Mouse (Mus musculus) MEL (cell line): ENCODE measurements around the gene Mbtd1. TPM values are rescaled to one million over a fixed set of nuclear protein-coding genes. Genes with fewer than 3 reads are reported as not detected.
A peak's percentile ranks its signal among the peaks of the same experiment; 100 is the strongest.

Source experiments
- DNase-seq: peaks from one replicate; pipeline ENCODE4 v3.0.0; 2011; ENCODE audit warnings: low read depth, low spot score
- H3K27ac ChIP-seq: 2 replicates; pipeline ENCODE4 v1.5.1; 2012; ENCODE audit warnings: low read depth, mild to moderate bottlenecking, control low read depth, low read length, moderate library complexity; ENCODE audit not compliant: control insufficient read depth
- H3K27me3 ChIP-seq, 2 experiments: fragments of 150-350 bp in 1 of 2; sonication (generic) in 1 of 2; 2 replicates each; pipeline ENCODE4 v1.6.1; 2012; ENCODE audit warnings: low read length in 2 of 2, mild to moderate bottlenecking in 2 of 2, improper control_type of control experiment in 1 of 2, moderate library complexity in 1 of 2; ENCODE audit not compliant: insufficient read depth in 2 of 2, control insufficient read depth in 1 of 2
- H3K36me3 ChIP-seq, 2 experiments: 2 replicates each; pipeline ENCODE4 v1.6.1; 2012 to 2014; ENCODE audit warnings: low read length in 2 of 2, improper control_type of control experiment in 1 of 2, inconsistent platforms in 1 of 2, mild to moderate bottlenecking in 1 of 2; ENCODE audit not compliant: insufficient read depth in 2 of 2, control insufficient read depth in 1 of 2
- H3K4me1 ChIP-seq, 2 experiments: fragments of 150-350 bp in 1 of 2; sonication (generic) in 1 of 2; 2 replicates each; pipeline ENCODE4 v1.6.1; 2012; ENCODE audit warnings: low read length in 2 of 2, improper control_type of control experiment in 1 of 2, mild to moderate bottlenecking in 1 of 2; ENCODE audit not compliant: insufficient read depth in 2 of 2, control insufficient read depth in 1 of 2
- H3K4me3 ChIP-seq, 2 experiments: fragments of 150-350 bp in 1 of 2; sonication (generic) in 1 of 2; 2 replicates each; pipeline ENCODE4 v1.5.1; 2012; ENCODE audit warnings: low read depth in 2 of 2, low read length in 2 of 2, mild to moderate bottlenecking in 2 of 2, moderate library complexity in 2 of 2, control low read depth in 1 of 2, improper control_type of control experiment in 1 of 2; ENCODE audit not compliant: control insufficient read depth in 1 of 2, insufficient read depth in 1 of 2
- H3K79me2 ChIP-seq: 2 replicates; pipeline ENCODE4 v1.6.1; 2012; ENCODE audit warnings: mild to moderate bottlenecking, low read length, moderate library complexity; ENCODE audit not compliant: control insufficient read depth, poor library complexity, insufficient read depth
- H3K9ac ChIP-seq: 2 replicates; pipeline ENCODE4 v1.6.1; 2012; ENCODE audit warnings: low read depth, mild to moderate bottlenecking, control low read depth, low read length, moderate library complexity; ENCODE audit not compliant: control insufficient read depth, poor library complexity, severe bottlenecking
- H3K9me3 ChIP-seq: fragments of 150-350 bp; sonication (generic); replicated peaks from 2 replicates; pipeline ENCODE4 v1.6.1; 2012; ENCODE audit warnings: mild to moderate bottlenecking, low read length, improper control_type of control experiment, moderate library complexity; ENCODE audit not compliant: insufficient read depth
- BHLHE40 ChIP-seq: IDR thresholded peaks from 2 replicates; pipeline ENCODE4 v1.6.1; 2012; ENCODE audit warnings: low read depth, mild to moderate bottlenecking, inconsistent platforms, low read length, improper control_type of control experiment, borderline replicate concordance
- CHD1 ChIP-seq: IDR thresholded peaks from 2 replicates; pipeline ENCODE4 v1.6.1; 2012; ENCODE audit warnings: low read depth, mild to moderate bottlenecking, inconsistent platforms, low read length, improper control_type of control experiment
- CHD2 ChIP-seq: IDR thresholded peaks from 2 replicates; pipeline ENCODE4 v1.6.1; 2011; ENCODE audit warnings: low read length, improper control_type of control experiment
- CTCF ChIP-seq, 3 experiments: IDR thresholded peaks in 2 of 3; conservative IDR thresholded peaks in 1 of 3; 2 replicates each; pipeline ENCODE4 v1.5.1; 2011 to 2012; ENCODE audit warnings: low read length in 3 of 3, low read depth in 2 of 3, mild to moderate bottlenecking in 2 of 3, improper control_type of control experiment in 1 of 3, inconsistent platforms in 1 of 3, mixed read lengths in 1 of 3, moderate library complexity in 1 of 3; ENCODE audit not compliant: control insufficient read depth in 1 of 3, insufficient read depth in 1 of 3, poor library complexity in 1 of 3, severe bottlenecking in 1 of 3
- E2F4 ChIP-seq: IDR thresholded peaks from 2 replicates; pipeline ENCODE4 v1.6.1; 2011; ENCODE audit warnings: low read depth, low read length, improper control_type of control experiment, borderline replicate concordance
- ELF1 ChIP-seq: IDR thresholded peaks from 2 replicates; pipeline ENCODE4 v1.6.1; 2014; ENCODE audit warnings: low read depth, mild to moderate bottlenecking, inconsistent platforms, low read length, improper control_type of control experiment, moderate library complexity
- EP300 ChIP-seq, 2 experiments: IDR thresholded peaks; 2 replicates each; pipeline ENCODE4 v1.6.1; 2011; ENCODE audit warnings: improper control_type of control experiment in 2 of 2, low read length in 2 of 2, low read depth in 1 of 2, mild to moderate bottlenecking in 1 of 2
- ETS1 ChIP-seq: IDR thresholded peaks from 2 replicates; pipeline ENCODE4 v1.6.1; 2012; ENCODE audit warnings: low read depth, mild to moderate bottlenecking, inconsistent platforms, low read length, improper control_type of control experiment, moderate library complexity
- GABPA ChIP-seq: IDR thresholded peaks from 2 replicates; pipeline ENCODE4 v1.6.1; 2012; ENCODE audit warnings: low read depth, mild to moderate bottlenecking, inconsistent platforms, low read length, improper control_type of control experiment, moderate library complexity
- GATA1 ChIP-seq: IDR thresholded peaks from 2 replicates; pipeline ENCODE4 v1.6.1; 2011; ENCODE audit warnings: low read depth, low read length, improper control_type of control experiment
- HCFC1 ChIP-seq: IDR thresholded peaks from 2 replicates; pipeline ENCODE4 v1.6.1; 2012; ENCODE audit warnings: low read depth, mild to moderate bottlenecking, inconsistent platforms, low read length, improper control_type of control experiment, moderate library complexity
- KAT2A ChIP-seq: conservative IDR thresholded peaks from 2 replicates; pipeline ENCODE4 v1.6.1; 2012; ENCODE audit warnings: low read depth, low read length, improper control_type of control experiment, inconsistent platforms
- MAFK ChIP-seq: IDR thresholded peaks from 2 replicates; pipeline ENCODE4 v1.6.1; 2011; ENCODE audit warnings: low read depth, mild to moderate bottlenecking, low read length, improper control_type of control experiment, borderline replicate concordance
- MAX ChIP-seq: IDR thresholded peaks from 2 replicates; pipeline ENCODE4 v1.6.1; 2011; ENCODE audit warnings: low read length, improper control_type of control experiment
- MAZ ChIP-seq: IDR thresholded peaks from 2 replicates; pipeline ENCODE4 v1.6.1; 2012; ENCODE audit warnings: low read depth, mild to moderate bottlenecking, inconsistent platforms, low read length, improper control_type of control experiment
- MEF2A ChIP-seq: IDR thresholded peaks from 2 replicates; pipeline ENCODE4 v1.6.1; 2014; ENCODE audit warnings: low read depth, mild to moderate bottlenecking, inconsistent platforms, low read length, improper control_type of control experiment; ENCODE audit not compliant: poor library complexity, insufficient replicate concordance, severe bottlenecking; ENCODE audit errors: extremely low read depth
- MXI1 ChIP-seq: IDR thresholded peaks from 2 replicates; pipeline ENCODE4 v1.6.1; 2011; ENCODE audit warnings: mild to moderate bottlenecking, low read depth, low read length, improper control_type of control experiment
- MYB ChIP-seq: IDR thresholded peaks from 2 replicates; pipeline ENCODE4 v1.6.1; 2011; ENCODE audit warnings: mild to moderate bottlenecking, low read depth, low read length, improper control_type of control experiment
- MYC ChIP-seq: IDR thresholded peaks from 2 replicates; pipeline ENCODE4 v1.6.1; 2011; ENCODE audit warnings: low read depth, mild to moderate bottlenecking, low read length, improper control_type of control experiment, moderate library complexity
- NELFE ChIP-seq: IDR thresholded peaks from 2 replicates; pipeline ENCODE4 v1.6.1; 2011; ENCODE audit warnings: low read depth, low read length, improper control_type of control experiment
- NRF1 ChIP-seq: IDR thresholded peaks from 2 replicates; pipeline ENCODE4 v1.6.1; 2014; ENCODE audit warnings: low read depth, mild to moderate bottlenecking, inconsistent platforms, low read length, improper control_type of control experiment, moderate library complexity; ENCODE audit not compliant: poor library complexity, insufficient read depth, severe bottlenecking
- POLR2A ChIP-seq, 2 experiments: IDR thresholded peaks; 2 replicates each; pipeline ENCODE4 v1.6.1; 2011 to 2012; ENCODE audit warnings: low read length in 2 of 2, mild to moderate bottlenecking in 2 of 2, control low read depth in 1 of 2, improper control_type of control experiment in 1 of 2, low read depth in 1 of 2, moderate library complexity in 1 of 2; ENCODE audit not compliant: control insufficient read depth in 1 of 2, insufficient read depth in 1 of 2, poor library complexity in 1 of 2
- POLR2AphosphoS2 ChIP-seq: IDR thresholded peaks from 2 replicates; pipeline ENCODE4 v1.6.1; 2011; ENCODE audit warnings: low read length, improper control_type of control experiment
- RAD21 ChIP-seq: IDR thresholded peaks from 2 replicates; pipeline ENCODE4 v1.6.1; 2011; ENCODE audit warnings: mild to moderate bottlenecking, low read depth, low read length, improper control_type of control experiment
- SIN3A ChIP-seq: IDR thresholded peaks from 2 replicates; pipeline ENCODE4 v1.6.1; 2012; ENCODE audit warnings: low read length, improper control_type of control experiment, inconsistent platforms
- SMC3 ChIP-seq: IDR thresholded peaks from 2 replicates; pipeline ENCODE4 v1.6.1; 2011; ENCODE audit warnings: low read depth, low read length, improper control_type of control experiment
- TAL1 ChIP-seq: IDR thresholded peaks from 2 replicates; pipeline ENCODE4 v1.6.1; 2012; ENCODE audit warnings: mild to moderate bottlenecking, inconsistent platforms, low read length, moderate library complexity, mixed read lengths
- TBP ChIP-seq: IDR thresholded peaks from 2 replicates; pipeline ENCODE4 v1.8.0; 2011; ENCODE audit warnings: low read depth, low read length, improper control_type of control experiment
- TCF12 ChIP-seq: IDR thresholded peaks from 2 replicates; pipeline ENCODE4 v1.6.1; 2014; ENCODE audit warnings: low read depth, mild to moderate bottlenecking, inconsistent platforms, low read length, improper control_type of control experiment, moderate library complexity
- USF1 ChIP-seq: IDR thresholded peaks from 2 replicates; pipeline ENCODE4 v1.6.1; 2014; ENCODE audit warnings: low read depth, mild to moderate bottlenecking, inconsistent platforms, low read length, improper control_type of control experiment, moderate library complexity
- USF2 ChIP-seq, 2 experiments: IDR thresholded peaks; 2 replicates each; pipeline ENCODE4 v1.6.1; 2011 to 2012; ENCODE audit warnings: improper control_type of control experiment in 2 of 2, low read length in 2 of 2, borderline replicate concordance in 1 of 2, inconsistent platforms in 1 of 2, low read depth in 1 of 2, mild to moderate bottlenecking in 1 of 2; ENCODE audit not compliant: insufficient read depth in 1 of 2
- ZC3H11A ChIP-seq: IDR thresholded peaks from 2 replicates; pipeline ENCODE4 v1.6.1; 2012; ENCODE audit warnings: low read depth, mild to moderate bottlenecking, inconsistent platforms, low read length, improper control_type of control experiment
- ZKSCAN1 ChIP-seq: IDR thresholded peaks from 2 replicates; pipeline ENCODE4 v1.6.1; 2012; ENCODE audit warnings: low read depth, mild to moderate bottlenecking, inconsistent platforms, low read length, improper control_type of control experiment, moderate library complexity
- ZMIZ1 ChIP-seq: IDR thresholded peaks from 2 replicates; pipeline ENCODE4 v1.6.1; 2012; ENCODE audit warnings: low read depth, mild to moderate bottlenecking, inconsistent platforms, low read length, improper control_type of control experiment, moderate library complexity
- ZNF384 ChIP-seq: IDR thresholded peaks from 2 replicates; pipeline ENCODE4 v1.6.1; 2012; ENCODE audit warnings: low read depth, mild to moderate bottlenecking, inconsistent platforms, low read length, improper control_type of control experiment
- polyA plus RNA-seq, 2 experiments: library from polyadenylated mRNA; stranded (reverse) in 1 of 2; unstranded in 1 of 2; fragments of >175 nt in 1 of 2; fragments of >200 nt in 1 of 2; gene quantifications; 2 replicates each; pipeline versions ENCODE4 v1.2.1 to v1.2.4; 2012; ENCODE audit warnings: low replicate concordance in 2 of 2, low read depth in 1 of 2; ENCODE audit not compliant: insufficient read length in 2 of 2, insufficient read depth in 1 of 2, missing spikeins in 1 of 2
- total RNA-seq: library from RNA; depleted of rRNA; stranded (reverse); fragments of 300-350 nt; gene quantifications from 2 replicates; pipeline ENCODE4 v1.2.3, GENCODE M21; 2012; rRNA removed

Gene Mbtd1
- total RNA-seq, result 43.0 and 45.5 TPM in 2 replicates
- polyA plus RNA-seq, result 1,000 to 10,000 TPM in 1 of 2 experiments, 10 to 100 TPM in 1; 51.8 to 3,192 TPM

GRCm38 (mm10) chr11:93885572-93886410, at the start of gene Mbtd1, which contains the start of gene Utp18:
Gene Mbtd1 (plus strand): TSS chr11:93885852.
Gene Utp18 (minus strand): TSS chr11:93885766.
- Histone ChIP-seq H3K9me3 (no peaks in the 10 kb centered on the region), H3K27ac (peak within 1 kb of the TSS; percentile 94), H3K4me3 (peak within 1 kb of the TSS; percentile 89 to 94), H3K9ac (peak within 1 kb of the TSS; percentile 98), H3K4me1 (peaks cover 9 to 13% of the 10 kb centered on the region in 2 experiments), H3K79me2 (peaks cover 57% of the 10 kb centered on the region), H3K36me3 (peaks cover 28 to 35% of the 10 kb centered on the region in 2 experiments), H3K27me3 (no peaks in the 10 kb centered on the region)
- DNase-seq, result peak; percentile 99
- TF ChIP-seq NELFE, result peak; percentile 90
- 0 out of 2 replicates have a peak, but pooled peaks have one; percentile 17 for TF ChIP-seq MEF2A
- TF ChIP-seq ZC3H11A, result no peak
- peak; percentile 98 for TF ChIP-seq USF1
- peak; percentile 79 for TF ChIP-seq MAZ
- TF ChIP-seq E2F4, result no peak
- peak; percentile 78 to 93 for TF ChIP-seq USF2 (IDR thresholded peaks at IDR 0.05; ENCODE audit: borderline replicate concordance in 1 of 2, insufficient read depth in 1 of 2, low read depth in 1 of 2, low read length in 2 of 2)
- TF ChIP-seq SIN3A, result peak; percentile 92
- TF ChIP-seq ZMIZ1, result peak; percentile 65
- no peak for TF ChIP-seq MAFK
- TF ChIP-seq SMC3, result no peak
- TF ChIP-seq CHD1, result peak; percentile 99
- peak; percentile 33; the same call in 1 of the 2 replicates for TF ChIP-seq TBP
- TF ChIP-seq BHLHE40, result peak; percentile 72; the same call in 1 of the 2 replicates
- TF ChIP-seq TCF12, result peak; percentile 71
- no peak for TF ChIP-seq RAD21
- peak; percentile 43 for TF ChIP-seq ETS1
- peak; percentile 86 for TF ChIP-seq HCFC1
- no peak for TF ChIP-seq GABPA
- peak; percentile 93 for TF ChIP-seq MYC
- TF ChIP-seq MAX, result peak; percentile 99
- peak; percentile 55 to 78; a peak in 2 of 4 replicates for TF ChIP-seq POLR2A (IDR thresholded peaks at IDR 0.05; ENCODE audit: control insufficient read depth in 1 of 2, insufficient read depth in 1 of 2, low read depth in 1 of 2, low read length in 2 of 2, poor library complexity in 1 of 2)
- peak; percentile 97 for TF ChIP-seq POLR2AphosphoS2
- TF ChIP-seq ELF1, result peak; percentile 91
- no peak for TF ChIP-seq TAL1
- TF ChIP-seq EP300 (IDR thresholded peaks at IDR 0.05; ENCODE audit: low read depth in 1 of 2, low read length in 2 of 2), result peak in 1 of 2 experiments; percentile 33; a peak in 2 of 4 replicates
- no peak for TF ChIP-seq ZKSCAN1
- TF ChIP-seq MXI1, result peak; percentile 93
- peak; percentile 93 for TF ChIP-seq NRF1
- TF ChIP-seq CHD2, result no peak
- peak; percentile 20; the same call in 1 of the 2 replicates for TF ChIP-seq MYB
- TF ChIP-seq CTCF (IDR thresholded peaks at IDR 0.05 in 2 of 3, conservative IDR thresholded peaks at IDR 0.05 in 1 of 3; ENCODE audit: control insufficient read depth in 1 of 3, insufficient read depth in 1 of 3, low read depth in 2 of 3, low read length in 3 of 3, poor library complexity in 1 of 3, severe bottlenecking in 1 of 3), result no peak
- TF ChIP-seq GATA1, result no peak
- TF ChIP-seq ZNF384, result no peak
- peak; percentile 69; the same call in 1 of the 2 replicates for TF ChIP-seq KAT2A
